Mouse (Mus musculus) myocyte (in vitro differentiated cells): ENCODE data around the gene Rae1.

Source experiments
- MAX ChIP-seq: IDR thresholded peaks from one replicate; pipeline ENCODE4 v1.6.1; 2011; ENCODE audit warnings: low read depth, mild to moderate bottlenecking, control low read depth
- MYOD1 ChIP-seq, 3 experiments: IDR thresholded peaks; one replicate each; pipeline ENCODE4 v1.6.1; 2011; ENCODE audit warnings: control low read depth in 2 of 3, low read depth in 2 of 3, mild to moderate bottlenecking in 2 of 3, moderate library complexity in 1 of 3; ENCODE audit not compliant: insufficient read length in 2 of 3, control insufficient read depth in 1 of 3
- MYOG ChIP-seq, 3 experiments: IDR thresholded peaks; one replicate each; pipeline ENCODE4 v1.6.1; 2011; ENCODE audit warnings: control low read depth in 2 of 3, low read depth in 2 of 3, mild to moderate bottlenecking in 2 of 3; ENCODE audit not compliant: insufficient read length in 2 of 3, control insufficient read depth in 1 of 3, insufficient read depth in 1 of 3
- POLR2A ChIP-seq: IDR thresholded peaks from one replicate; pipeline ENCODE4 v1.6.1; 2011; ENCODE audit warnings: low read depth, mild to moderate bottlenecking, control low read depth, moderate library complexity; ENCODE audit not compliant: insufficient read length
- REST ChIP-seq: IDR thresholded peaks from one replicate; pipeline ENCODE4 v1.6.1; 2011; ENCODE audit warnings: mild to moderate bottlenecking, control low read depth, moderate library complexity; ENCODE audit not compliant: insufficient read depth, insufficient read length
- TCF12 ChIP-seq: IDR thresholded peaks from one replicate; pipeline ENCODE4 v1.6.1; 2011; ENCODE audit warnings: mild to moderate bottlenecking, control low read depth; ENCODE audit not compliant: poor library complexity, insufficient read depth, severe bottlenecking
- TCF3 ChIP-seq: IDR thresholded peaks from one replicate; pipeline ENCODE4 v1.6.1; 2011; ENCODE audit warnings: low read depth, control low read depth; ENCODE audit not compliant: insufficient read length
- USF1 ChIP-seq: IDR thresholded peaks from one replicate; pipeline ENCODE4 v1.6.1; 2011; ENCODE audit warnings: low read depth, mild to moderate bottlenecking, control low read depth, moderate library complexity

DNA sequence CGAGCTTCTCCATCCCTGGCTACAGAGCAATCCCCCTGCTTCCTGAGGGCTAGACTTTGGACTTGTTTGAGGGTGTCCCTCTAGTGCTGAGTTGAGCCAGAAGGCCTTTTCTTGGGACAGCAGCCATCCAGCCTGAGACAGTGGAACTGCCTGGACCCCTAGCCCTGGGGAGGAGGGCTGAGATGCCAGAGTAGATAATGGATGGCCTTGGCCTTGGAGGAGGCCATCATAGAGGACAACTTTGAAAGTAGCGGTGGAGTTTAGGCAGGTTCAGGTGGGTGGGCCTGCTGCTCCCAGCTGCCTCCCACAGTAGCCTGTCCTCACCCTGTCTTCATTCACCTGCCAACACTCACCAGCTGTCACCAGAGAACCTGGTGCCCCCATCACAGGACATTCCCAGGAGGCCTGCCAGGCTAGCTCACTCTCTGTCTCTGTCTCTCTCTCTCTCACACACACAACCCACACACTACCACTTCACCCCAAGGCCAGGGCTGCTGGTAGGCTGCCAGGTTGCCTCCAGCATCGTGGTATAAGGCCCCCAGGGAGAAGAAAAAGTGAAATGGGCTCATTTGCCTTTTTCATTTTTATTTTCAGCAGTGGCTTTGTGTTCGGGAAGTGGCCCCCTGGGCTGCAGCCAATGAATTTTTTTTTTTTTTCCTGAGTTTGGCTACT, 28.0 kb downstream of the Rae1 start:
- TF ChIP-seq POLR2A (no peak), TCF12 (peak; percentile 84), REST (no peak), MYOD1 (IDR thresholded peaks at IDR 0.05; ENCODE audit: control insufficient read depth in 1 of 3, insufficient read length in 2 of 3, low read depth in 2 of 3) (peak; percentile 57 to 97 (median 63)), USF1 (no peak), TCF3 (peak; percentile 85), MYOG (IDR thresholded peaks at IDR 0.05; ENCODE audit: control insufficient read depth in 1 of 3, insufficient read depth in 1 of 3, insufficient read length in 2 of 3, low read depth in 2 of 3) (peak in 2 of 3 experiments; percentile 82 to 96), MAX (no peak)
